Comparison of ENCODE assay signal across 16 mouse cellular contexts in the genomic region with DNA sequence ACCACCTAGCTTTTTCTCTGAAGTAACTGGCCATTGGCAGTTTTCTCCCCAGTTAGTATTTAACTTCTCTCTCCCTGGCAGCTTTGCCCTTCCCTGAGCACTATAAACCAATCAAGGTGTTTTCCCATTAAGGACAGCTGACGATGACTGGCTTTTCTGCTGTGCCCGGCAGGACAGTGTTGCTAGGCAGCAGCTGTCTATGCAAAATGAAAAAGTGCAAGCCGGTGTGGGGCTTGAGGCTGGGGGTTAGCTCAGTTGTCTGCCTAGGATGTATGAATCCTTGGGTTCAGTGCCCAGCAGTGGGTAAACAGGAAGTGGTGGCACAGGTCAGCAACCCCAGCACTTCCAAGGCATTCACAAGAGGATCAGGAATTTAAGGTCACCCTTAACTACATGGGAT.
DNase-seq lines count a peak whose midpoint lies in the region; ATAC-seq lines count a peak whose summit lies in the region.
"Had no signal": no experiment of that assay in that cellular context is flagged by ENCODE, and none has a peak within 500 bp of the region (broad histone marks: within the 10 kb centered on the region; RNA-seq: fewer than 3 reads in every experiment).

No protein-coding gene starts in this region.

- no peak overlapping the region for H3K4me2 ChIP-seq in hindbrain, embryonic 14.5 days (replicated peaks)
- H3K4me2 ChIP-seq in hindbrain, embryonic 11.5 days (replicated peaks; ENCODE audit: low read depth, low read length) = no peak overlapping the region
- no peak overlapping the region for H3K4me2 ChIP-seq in midbrain, embryonic 14.5 days (ENCODE audit: low read length)
- H3K4me2 ChIP-seq: embryonic facial prominence, embryonic 15.5 days; forebrain, embryonic 12.5 days; heart, embryonic 13.5 days; liver, embryonic 11.5 days; lung, embryonic 15.5 days; stomach, embryonic 15.5 days had no signal

- H3K36me3 ChIP-seq in hindbrain, embryonic 14.5 days (replicated peaks; ENCODE audit: control insufficient read depth, insufficient read depth) = no peaks in the 10 kb centered on the region
- H3K36me3 ChIP-seq in hindbrain, embryonic 11.5 days (ENCODE audit: control insufficient read depth, insufficient read depth, low read length) = no peaks in the 10 kb centered on the region
- H3K36me3 ChIP-seq in midbrain, embryonic 14.5 days (ENCODE audit: control insufficient read depth, insufficient read depth, low read length) = no peaks in the 10 kb centered on the region
- no peaks in the 10 kb centered on the region for H3K36me3 ChIP-seq in midbrain, embryonic 10.5 days
- H3K36me3 ChIP-seq: embryonic facial prominence, embryonic 15.5 days; forebrain, embryonic 12.5 days; heart, embryonic 13.5 days; lung, embryonic 15.5 days; stomach, embryonic 15.5 days had no signal

- no peak overlapping the region for H3K9ac ChIP-seq in hindbrain, embryonic 14.5 days
- H3K9ac ChIP-seq in hindbrain, embryonic 11.5 days (ENCODE audit: low read depth, low read length) = no peak overlapping the region
- H3K9ac ChIP-seq in midbrain, embryonic 14.5 days (replicated peaks; ENCODE audit: low read length) = no peak overlapping the region
- H3K9ac ChIP-seq: embryonic facial prominence, embryonic 15.5 days; forebrain, embryonic 12.5 days; heart, embryonic 13.5 days; lung, embryonic 15.5 days; stomach, embryonic 15.5 days had no signal

- H3K27me3 ChIP-seq in hindbrain, embryonic 14.5 days (ENCODE audit: control insufficient read depth, insufficient read depth, low read length) = no peaks in the 10 kb centered on the region
- no peaks in the 10 kb centered on the region for H3K27me3 ChIP-seq in hindbrain, embryonic 11.5 days (ENCODE audit: control insufficient read depth, insufficient read depth, low read length)
- H3K27me3 ChIP-seq in midbrain, embryonic 14.5 days (ENCODE audit: control insufficient read depth, insufficient read depth, low read length) = no peaks in the 10 kb centered on the region
- H3K27me3 ChIP-seq in midbrain, embryonic 10.5 days (ENCODE audit: low read depth, poor library complexity, severe bottlenecking) = no peaks in the 10 kb centered on the region
- H3K27me3 ChIP-seq: embryonic facial prominence, embryonic 15.5 days; forebrain, embryonic 12.5 days; heart, embryonic 13.5 days; lung, embryonic 15.5 days; stomach, embryonic 15.5 days had no signal

- no peak for DNase-seq in hindbrain, embryonic 14.5 days (ENCODE audit: low spot score)
- no peak for DNase-seq in hindbrain, embryonic 11.5 days (ENCODE audit: low spot score)
- DNase-seq in midbrain, embryonic 14.5 days = peak; percentile 21
- DNase-seq in midbrain, embryonic 10.5 days (ENCODE audit: low spot score) = no peak
- DNase-seq in mesoderm, embryonic 11.5 days (ENCODE audit: low read depth, low spot score) = peak; percentile 7
- DNase-seq in right cerebral cortex, postnatal 14 days = no peak
- no peak for DNase-seq in ovary, postnatal 36 days (ENCODE audit: low spot score)
- DNase-seq in lung, postnatal 36 days = no peak
- DNase-seq: cerebellum, adult 11-12 months; left cerebral cortex, postnatal 4 days had no signal

- no peaks in the 10 kb centered on the region for H3K9me3 ChIP-seq in hindbrain, embryonic 14.5 days (ENCODE audit: control insufficient read depth, low read length)
- no peaks in the 10 kb centered on the region for H3K9me3 ChIP-seq in hindbrain, embryonic 11.5 days (ENCODE audit: control insufficient read depth, low read length)
- H3K9me3 ChIP-seq in midbrain, embryonic 14.5 days (ENCODE audit: control insufficient read depth, low read length) = no peaks in the 10 kb centered on the region
- H3K9me3 ChIP-seq in midbrain, embryonic 10.5 days (replicated peaks) = no peaks in the 10 kb centered on the region
- H3K9me3 ChIP-seq: embryonic facial prominence, embryonic 15.5 days; forebrain, embryonic 12.5 days; heart, embryonic 13.5 days; lung, embryonic 15.5 days; stomach, embryonic 15.5 days had no signal

- ATAC-seq in hindbrain, embryonic 14.5 days (ENCODE audit: low FRiP score) = 0 out of 2 replicates have a peak, but pooled peaks have one; percentile 14
- ATAC-seq in hindbrain, embryonic 11.5 days (ENCODE audit: low FRiP score) = no peak
- no peak for ATAC-seq in midbrain, embryonic 14.5 days (ENCODE audit: low FRiP score, low TSS enrichment)

- no peak overlapping the region for H3K4me3 ChIP-seq in hindbrain, embryonic 14.5 days (replicated peaks; ENCODE audit: low read length)
- H3K4me3 ChIP-seq in hindbrain, embryonic 11.5 days (ENCODE audit: low read depth, low read length) = no peak overlapping the region
- H3K4me3 ChIP-seq in midbrain, embryonic 14.5 days (replicated peaks; ENCODE audit: low read depth, low read length) = no peak overlapping the region
- H3K4me3 ChIP-seq in midbrain, embryonic 10.5 days = no peak overlapping the region
- H3K4me3 ChIP-seq: embryonic facial prominence, embryonic 15.5 days; forebrain, embryonic 12.5 days; heart, embryonic 13.5 days; lung, embryonic 15.5 days; stomach, embryonic 15.5 days had no signal

- WGBS in hindbrain, embryonic 14.5 days = 8% methylated on average over 3 of the region's 3 CpGs
- 26% methylated on average over 3 of the region's 3 CpGs for WGBS in hindbrain, embryonic 11.5 days
- WGBS in midbrain, embryonic 14.5 days = 18% methylated on average over 3 of the region's 3 CpGs
- 53% methylated on average over 3 of the region's 3 CpGs for WGBS in midbrain, embryonic 10.5 days

- H3K4me1 ChIP-seq in hindbrain, embryonic 14.5 days (replicated peaks; ENCODE audit: control insufficient read depth, insufficient read depth, low read length) = 0 out of 2 replicates have a peak, but pooled peaks cover 4% of the 10 kb centered on the region
- no peaks in the 10 kb centered on the region for H3K4me1 ChIP-seq in hindbrain, embryonic 11.5 days (replicated peaks; ENCODE audit: control insufficient read depth, insufficient read depth, low read length)
- H3K4me1 ChIP-seq in midbrain, embryonic 14.5 days (ENCODE audit: control insufficient read depth, insufficient read depth, low read length) = no peaks in the 10 kb centered on the region
- peaks cover 12% of the 10 kb centered on the region; the same call in 1 of the 2 replicates for H3K4me1 ChIP-seq in midbrain, embryonic 10.5 days
- H3K4me1 ChIP-seq: embryonic facial prominence, embryonic 15.5 days; heart, embryonic 13.5 days; stomach, embryonic 15.5 days had no signal

- H3K27ac ChIP-seq in hindbrain, embryonic 14.5 days = no peak overlapping the region
- H3K27ac ChIP-seq in hindbrain, embryonic 11.5 days (ENCODE audit: low read depth, low read length) = no peak overlapping the region
- H3K27ac ChIP-seq in midbrain, embryonic 14.5 days (replicated peaks; ENCODE audit: low read depth, low read length) = no peak overlapping the region
- H3K27ac ChIP-seq in midbrain, embryonic 10.5 days (replicated peaks) = no peak overlapping the region
- H3K27ac ChIP-seq: embryonic facial prominence, embryonic 15.5 days; forebrain, embryonic 12.5 days; heart, embryonic 13.5 days; lung, embryonic 15.5 days; stomach, embryonic 15.5 days had no signal

Comparison
In these comparisons a context has a peak if more than half of its experiments do, and no peak if none do; other contexts are left out.
1. DNase-seq: peak in midbrain, embryonic 14.5 days (single experiment) and mesoderm, embryonic 11.5 days (single experiment); none in hindbrain, embryonic 14.5 days (single experiment), hindbrain, embryonic 11.5 days (single experiment), midbrain, embryonic 10.5 days (single experiment), right cerebral cortex, postnatal 14 days (single experiment), ovary, postnatal 36 days (single experiment) and lung, postnatal 36 days (single experiment).